Mouse (Mus musculus): ENCODE data around the gene Phlda1.

The Phlda1 gene

GRCm38 (mm10) chr10:111506101-111506925, at the start of gene Phlda1:
Phlda1 (plus strand) TSS chr10:111506286.
- DNase-seq (ENCODE audit: low spot score): peak; percentile 97

GRCm38 (mm10) chr10:111458088-111458487, 48.0 kb upstream of the Phlda1 start:
- DNase-seq (ENCODE audit: low spot score): no peak

GRCm38 (mm10) chr10:111459040-111459439, 47.0 kb upstream of the Phlda1 start:
- no peak for DNase-seq (ENCODE audit: low spot score)

DNA sequence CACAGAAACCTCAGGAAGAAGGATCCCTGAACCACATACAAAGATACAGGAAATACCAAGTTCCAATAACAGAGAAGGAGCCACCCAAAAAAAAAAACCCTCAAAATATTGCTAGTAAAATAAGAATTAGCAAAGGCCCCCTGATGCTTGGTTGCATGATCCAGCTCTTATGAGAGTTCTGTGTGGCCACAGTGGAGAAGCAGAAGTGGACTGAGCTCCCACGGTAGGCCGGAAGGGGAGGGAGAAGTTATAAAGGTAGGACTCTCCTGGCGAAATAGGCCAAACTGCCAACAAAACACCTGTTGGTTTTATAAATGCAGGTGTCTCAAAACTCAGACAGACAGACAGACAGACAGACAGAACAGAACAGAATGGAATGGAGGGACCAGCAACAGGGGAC, 46.2 kb upstream of the Phlda1 start:
- DNase-seq (ENCODE audit: low spot score): no peak

- DNase-seq (ENCODE audit: low spot score): no peak
These were observed 45.7 kb upstream of the Phlda1 start for GRCm38 (mm10) chr10:111460381-111460780.

GRCm38 (mm10) chr10:111464833-111465232, 41.3 kb upstream of the Phlda1 start:
- DNase-seq (ENCODE audit: low spot score): no peak

DNA sequence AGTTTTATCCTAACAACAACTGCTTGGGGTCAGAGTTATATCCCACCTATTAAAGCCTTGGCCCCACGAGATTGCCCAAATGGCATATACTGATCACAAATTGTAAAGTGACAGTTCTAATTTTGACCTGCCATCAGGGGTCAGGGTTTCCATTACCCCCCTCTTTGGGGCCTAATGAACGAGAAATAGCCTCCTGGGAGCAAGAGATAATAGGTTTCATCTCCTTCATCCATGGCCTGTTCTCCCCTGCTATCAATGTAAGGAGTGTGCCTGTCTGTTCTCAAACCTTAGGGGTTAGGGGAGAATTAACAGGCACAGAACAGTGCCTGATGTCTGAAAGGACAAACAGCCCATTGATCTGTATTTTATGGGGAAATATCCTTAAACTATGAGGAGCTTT, 40.7 kb upstream of the Phlda1 start:
- DNase-seq (ENCODE audit: low spot score): no peak

GRCm38 (mm10) chr10:111471166-111471565, 34.9 kb upstream of the Phlda1 start:
- DNase-seq (ENCODE audit: low spot score): no peak

GRCm38 (mm10) chr10:111472686-111473510, 33.2 kb upstream of the Phlda1 start, which contains the start of gene Nap1l1:
Nap1l1 (plus strand) TSS chr10:111473223.
- DNase-seq (ENCODE audit: low spot score): peak; percentile 97

DNA sequence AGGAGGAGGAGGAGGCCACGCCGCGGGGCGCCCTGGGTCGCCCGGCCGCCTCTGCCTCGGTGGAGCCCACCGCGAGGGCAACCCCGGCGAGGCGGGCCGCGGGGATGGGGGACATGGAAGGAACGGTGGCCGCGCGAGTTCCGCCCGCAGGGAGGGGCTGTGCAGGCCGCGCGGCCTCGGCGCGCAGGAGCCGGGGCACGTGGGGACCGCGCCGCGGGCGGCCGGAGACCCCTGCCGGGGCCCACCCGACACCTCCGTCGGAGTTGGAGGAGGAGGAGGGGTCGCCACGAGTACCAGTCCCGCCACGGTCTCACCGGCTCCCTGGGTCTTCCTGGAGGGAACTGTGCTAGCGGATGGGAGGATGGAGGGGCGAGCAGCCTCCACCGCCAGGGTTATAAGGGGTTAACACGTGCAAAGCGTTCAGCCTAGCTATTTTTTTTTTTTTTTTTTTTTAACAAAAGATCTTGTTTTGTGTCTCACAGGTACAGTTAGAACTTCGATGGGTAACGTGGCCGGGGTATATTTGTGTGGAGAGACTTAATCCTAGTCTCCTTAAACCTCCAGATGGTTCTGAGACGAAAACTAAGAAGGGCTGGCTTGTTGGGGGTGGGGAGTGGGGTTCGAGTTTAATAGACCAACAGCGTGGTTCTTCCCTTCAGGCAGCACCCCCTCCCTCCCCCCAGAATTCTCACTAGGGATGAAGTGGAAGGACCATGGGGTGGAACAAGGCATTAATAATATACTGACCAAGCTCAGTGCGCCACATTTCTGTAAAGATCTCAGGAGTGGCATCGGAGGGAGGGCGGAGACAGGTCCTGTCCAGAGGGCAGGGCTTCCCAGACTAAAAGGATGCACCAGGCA, 32.3 kb upstream of the Phlda1 start:
- peak; percentile 70 for DNase-seq (ENCODE audit: low spot score)

DNA sequence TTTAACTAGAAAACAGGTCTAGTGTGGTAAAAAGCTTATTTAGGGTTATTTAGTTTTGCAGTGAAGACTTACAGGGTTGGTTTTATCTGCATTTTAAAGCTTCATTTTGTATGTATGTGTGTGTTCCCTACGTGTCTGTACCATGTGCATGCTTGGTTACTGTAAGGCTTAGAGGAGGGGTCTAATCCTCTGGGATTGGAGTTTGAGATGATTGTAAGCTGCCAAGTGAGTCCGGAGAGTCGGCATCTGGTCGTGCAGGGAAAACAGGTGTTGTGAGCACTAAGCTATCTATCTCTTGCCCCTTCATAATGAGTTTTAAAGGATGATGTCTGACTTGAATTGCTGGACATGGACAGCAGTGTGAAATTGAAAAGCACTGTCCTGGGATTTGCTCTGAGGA, 29.8 kb upstream of the Phlda1 start:
- no peak for DNase-seq (ENCODE audit: low spot score)

DNA sequence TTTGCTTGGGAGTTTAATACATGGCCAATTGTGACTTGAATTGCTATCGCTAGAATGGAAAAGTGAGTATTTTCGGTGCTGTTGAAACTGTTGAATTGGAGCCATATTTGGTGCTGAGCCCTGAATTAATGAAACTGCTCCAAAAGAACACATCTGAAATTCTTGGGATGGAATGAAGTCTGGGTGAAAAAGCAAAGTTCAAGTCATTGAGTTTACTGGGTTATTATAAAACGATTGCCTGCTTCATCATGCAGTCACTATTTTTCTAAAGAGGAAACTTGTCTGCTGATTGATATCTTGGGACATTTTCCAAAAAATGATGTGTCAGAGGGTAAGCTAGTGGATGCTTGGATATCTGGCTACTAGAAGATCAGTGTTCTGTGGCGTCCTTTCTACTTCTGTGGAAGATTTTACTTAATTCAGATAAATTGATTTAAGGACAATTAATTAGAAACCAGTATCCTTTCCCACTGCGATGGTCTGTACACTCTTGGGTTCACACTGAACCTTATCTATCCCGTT, 29.0 kb upstream of the Phlda1 start:
- no peak for DNase-seq (ENCODE audit: low spot score)

- no peak for DNase-seq (ENCODE audit: low spot score)
These were observed 26.5 kb upstream of the Phlda1 start for GRCm38 (mm10) chr10:111479599-111479998.

GRCm38 (mm10) chr10:111482654-111483053, 23.4 kb upstream of the Phlda1 start:
- no peak for DNase-seq (ENCODE audit: low spot score)

- DNase-seq (ENCODE audit: low spot score): peak; percentile 64
These were observed 22.0 kb upstream of the Phlda1 start for GRCm38 (mm10) chr10:111484079-111484478.

- no peak for DNase-seq (ENCODE audit: low spot score)
These were observed 17.3 kb upstream of the Phlda1 start for GRCm38 (mm10) chr10:111488793-111489192.

DNA sequence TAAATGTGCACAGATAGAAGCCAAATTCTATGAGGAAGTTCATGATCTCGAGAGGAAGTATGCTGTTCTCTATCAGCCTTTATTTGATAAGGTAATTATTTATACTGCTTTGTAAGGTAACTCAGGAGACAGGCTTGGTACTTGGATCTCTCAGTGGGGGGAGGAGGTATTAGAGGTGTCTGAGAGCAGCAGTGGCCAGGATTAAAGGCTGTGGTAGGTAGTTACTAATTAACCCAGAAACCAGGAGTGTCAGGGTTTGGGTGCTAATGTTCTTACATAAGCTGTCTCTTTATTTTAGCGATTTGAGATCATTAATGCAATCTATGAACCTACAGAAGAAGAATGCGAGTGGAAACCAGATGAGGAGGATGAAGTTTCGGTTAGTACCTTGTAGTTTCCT, 16.0 kb upstream of the Phlda1 start:
- DNase-seq (ENCODE audit: low spot score): peak; percentile 54

GRCm38 (mm10) chr10:111495888-111496287, 10.2 kb upstream of the Phlda1 start:
- no peak for DNase-seq (ENCODE audit: low spot score)

- DNase-seq (ENCODE audit: low spot score): no peak
These were observed 6.2 kb upstream of the Phlda1 start for GRCm38 (mm10) chr10:111499892-111500291.

DNA sequence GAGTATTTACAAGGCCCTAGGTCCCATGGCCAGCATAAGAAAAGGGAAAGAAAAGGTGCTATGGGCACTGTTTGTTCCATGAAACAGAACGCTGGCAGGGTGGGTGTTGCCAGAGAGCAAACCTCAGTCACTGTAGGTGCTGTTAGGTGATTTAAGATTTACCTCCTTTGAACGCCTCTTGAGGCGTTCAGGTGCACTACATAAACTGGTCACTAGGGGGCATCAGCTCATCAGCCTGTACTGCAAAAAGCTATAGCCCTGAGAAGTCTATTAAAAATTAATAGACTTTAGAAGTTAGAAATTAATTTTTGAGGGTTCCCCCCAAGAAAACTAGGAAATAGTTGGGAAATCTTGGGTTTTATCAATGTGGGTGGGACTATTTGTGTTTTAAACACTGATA, 3.0 kb upstream of the Phlda1 start:
- peak; percentile 68 for DNase-seq (ENCODE audit: low spot score)

GRCm38 (mm10) chr10:111503716-111504115, 2.4 kb upstream of the Phlda1 start:
- no peak for DNase-seq (ENCODE audit: low spot score)

- no peak for DNase-seq (ENCODE audit: low spot score)
These were observed 1.5 kb upstream of the Phlda1 start for GRCm38 (mm10) chr10:111504606-111505005.
